Mouse (Mus musculus): ENCODE measurements at regions not wholly inside any gene's neighbourhood (a gene's known extent, or its start where the extent isn't known, plus 50 kb on each side); places are given as distances from the start of the nearest gene placed in this dataset.

DNA sequence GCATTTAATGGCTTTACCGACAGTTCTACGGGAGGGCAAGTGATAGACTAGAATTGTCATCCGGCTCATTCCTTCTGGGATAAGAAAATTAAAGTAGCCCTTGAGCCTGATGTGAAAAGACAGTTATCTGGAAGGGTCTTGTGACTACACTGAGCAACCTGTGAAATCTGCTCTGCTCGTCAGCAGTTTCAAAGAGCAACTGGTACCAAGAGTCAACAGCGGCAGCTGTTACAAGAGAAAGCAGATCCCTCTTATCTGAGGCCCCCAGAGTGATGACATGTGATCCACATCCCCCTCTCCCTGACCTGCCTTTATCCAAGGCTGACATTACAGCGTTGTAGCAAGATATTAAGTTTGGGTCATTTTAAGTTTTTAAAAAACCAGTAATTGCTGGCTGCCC is 52.6 kb upstream of the Unc13c start:
- no peak for TF ChIP-seq CTCF (IDR thresholded peaks at IDR 0.05)
- no peak for DNase-seq (ENCODE audit: extremely low spot score in 1 of 2, low spot score in 2 of 2)
- no peak overlapping the region for H3K27ac ChIP-seq
- intact Hi-C loops (cut with DNase I): no loop called here
- no peak overlapping the region for H3K4me3 ChIP-seq

DNA sequence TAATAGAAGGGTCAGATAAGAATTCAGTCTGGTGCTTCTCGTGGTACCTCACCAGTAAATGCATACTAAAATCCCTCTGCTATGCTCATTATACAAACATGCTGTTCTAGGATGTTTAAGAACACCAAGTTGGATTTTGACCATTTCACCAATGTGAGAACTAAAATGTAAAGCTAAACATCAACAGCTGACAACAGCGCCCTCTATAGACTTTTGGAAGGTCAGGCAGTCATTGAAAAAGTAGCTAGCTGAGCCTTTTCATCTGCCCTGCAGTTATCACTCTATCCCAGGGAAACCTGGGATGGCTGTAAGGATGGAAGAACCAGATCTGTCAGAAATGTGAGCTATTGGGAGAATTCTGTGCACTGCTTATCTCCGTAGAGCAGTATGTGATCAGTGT is 55.2 kb upstream of the Unc13c start:
- Histone ChIP-seq H3K4me3 (no peak overlapping the region), H3K27ac (no peak overlapping the region)
- no peak; the same call in 1 of the 2 replicates for TF ChIP-seq CTCF (IDR thresholded peaks at IDR 0.05)
- intact Hi-C loops (cut with DNase I): no loop called here
- DNase-seq (ENCODE audit: extremely low spot score in 1 of 2, low spot score in 2 of 2): no peak

DNA sequence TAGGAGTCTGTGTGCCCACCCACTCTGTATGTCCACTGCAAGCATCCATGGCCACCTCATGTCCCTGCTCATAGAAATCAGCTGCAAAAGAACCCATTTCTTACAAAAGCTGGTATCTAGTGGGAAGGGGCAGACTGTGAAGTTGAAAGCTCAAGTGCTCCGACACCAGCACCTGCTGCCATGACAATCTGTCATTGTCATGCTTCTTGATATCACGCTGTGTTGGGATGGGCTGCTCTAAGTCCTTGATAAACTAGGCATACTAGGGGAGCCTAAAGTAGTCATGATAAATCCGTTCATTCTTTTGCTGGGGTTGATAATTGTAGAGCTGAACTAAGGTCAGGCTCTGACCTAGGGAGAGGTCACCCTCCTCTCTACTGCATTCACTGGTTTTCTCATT is 57.4 kb upstream of the Unc13c start:
- TF ChIP-seq CTCF (IDR thresholded peaks at IDR 0.05): no peak
- intact Hi-C loops (cut with DNase I): no loop called here
- H3K4me3 ChIP-seq: no peak overlapping the region

DNA sequence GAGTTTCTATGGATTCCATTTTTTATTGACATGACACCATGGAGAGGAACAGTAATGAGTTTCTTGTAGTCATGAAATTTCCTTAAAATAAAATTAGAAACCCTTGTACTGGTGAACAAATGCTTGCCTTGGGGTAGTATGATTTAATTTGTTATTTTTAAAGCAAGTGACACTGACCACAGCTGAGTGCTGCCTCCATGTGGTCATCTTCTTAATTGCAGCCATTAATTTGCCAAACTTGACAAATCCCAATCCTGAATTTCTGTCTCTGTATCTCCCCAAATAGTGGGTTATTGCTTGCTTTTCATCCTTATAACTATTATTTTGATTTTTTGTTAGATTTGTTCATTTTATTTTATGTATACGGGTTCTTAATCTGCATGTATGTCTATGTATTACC is 59.7 kb upstream of the Unc13c start:
- TF ChIP-seq CTCF (IDR thresholded peaks at IDR 0.05): peak; percentile 73
- no peak overlapping the region for H3K27ac ChIP-seq
- DNase-seq (ENCODE audit: extremely low spot score in 1 of 2, low spot score in 2 of 2): peak in 1 of 2 experiments; percentile 14
- no peak overlapping the region for H3K4me3 ChIP-seq
- intact Hi-C loops (cut with DNase I): no loop called here

More for the DNA sequence above, 57.4 kb upstream of the Unc13c start:
- DNase-seq (ENCODE audit: extremely low spot score in 1 of 2, low spot score in 2 of 2): no peak
- no peak overlapping the region for H3K27ac ChIP-seq

DNA sequence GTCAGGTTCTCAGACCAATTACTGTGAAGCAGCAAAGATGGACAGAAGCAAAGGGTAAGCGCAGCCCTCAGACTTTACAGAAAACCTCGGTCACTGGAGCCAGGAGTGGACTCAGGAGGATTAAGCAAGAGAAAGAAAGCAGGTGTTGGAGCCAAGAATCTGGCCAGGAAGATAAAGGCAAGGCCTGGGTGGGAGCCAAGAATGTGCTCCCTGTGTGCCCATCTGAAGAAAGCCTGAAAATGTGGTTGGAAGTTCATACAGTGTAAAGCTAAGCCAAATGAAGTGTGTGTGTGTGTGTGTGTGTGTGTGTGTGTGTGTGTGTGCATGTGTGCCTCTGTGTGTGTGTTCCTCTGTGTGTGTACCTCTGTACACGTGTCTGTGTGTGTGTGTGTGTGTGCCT is 64.2 kb upstream of the Wdr72 start:
- no peak overlapping the region for H3K27ac ChIP-seq
- intact Hi-C loops (cut with DNase I): loop anchor here (1.0 kb wide), 1 partner anchor 13 kb away; no protein-coding TSS in a partner anchor
- no peak for DNase-seq (ENCODE audit: extremely low spot score in 1 of 2, low spot score in 2 of 2)
- TF ChIP-seq CTCF (IDR thresholded peaks at IDR 0.05): no peak
- no peak overlapping the region for H3K4me3 ChIP-seq

DNA sequence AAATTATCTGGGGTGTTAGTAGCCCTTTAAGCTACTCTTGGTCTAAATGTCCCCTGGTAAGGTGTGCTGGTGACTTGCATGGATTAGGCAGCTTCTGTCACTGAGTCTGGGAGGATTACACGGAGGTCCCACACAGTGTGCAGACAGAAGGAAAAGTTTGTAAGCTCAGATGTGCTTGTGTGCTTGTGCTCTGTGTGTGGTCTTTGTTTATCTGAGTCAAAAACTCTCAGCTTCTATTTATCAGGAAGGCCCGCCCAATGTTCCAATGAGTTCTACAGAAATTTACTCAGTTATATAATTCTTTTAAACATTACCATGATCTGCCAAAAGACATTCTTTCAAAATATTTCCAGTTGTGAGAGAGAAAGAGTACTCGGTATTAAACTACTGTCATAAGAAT is 60.4 kb upstream of the Wdr72 start:
- no peak overlapping the region for H3K4me3 ChIP-seq
- intact Hi-C loops (cut with DNase I): no loop called here
- TF ChIP-seq CTCF (IDR thresholded peaks at IDR 0.05): no peak
- H3K27ac ChIP-seq: no peak overlapping the region
- no peak for DNase-seq (ENCODE audit: extremely low spot score in 1 of 2, low spot score in 2 of 2)

DNA sequence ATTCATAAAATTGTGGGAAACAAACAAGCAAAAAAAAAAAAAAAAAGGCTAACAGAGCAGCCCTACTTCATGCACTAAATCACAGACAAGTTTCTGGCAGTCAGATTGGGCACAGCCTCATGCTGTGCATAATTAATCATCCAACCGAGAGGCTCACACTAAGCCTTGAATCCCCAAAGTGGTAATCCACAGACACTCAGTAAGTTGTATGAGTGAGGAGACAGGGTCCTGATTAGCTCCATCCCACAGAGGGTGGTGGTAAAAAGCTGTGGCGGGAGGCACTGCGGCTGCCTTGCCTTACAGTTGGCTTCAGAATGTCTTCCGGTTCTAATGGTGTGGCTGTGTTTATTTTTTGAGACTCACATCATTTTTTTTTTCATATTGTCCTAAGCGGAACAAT is 53.4 kb upstream of the Wdr72 start:
- intact Hi-C loops (cut with DNase I): no loop called here
- no peak for TF ChIP-seq CTCF (IDR thresholded peaks at IDR 0.05)
- no peak overlapping the region for H3K27ac ChIP-seq
- no peak overlapping the region for H3K4me3 ChIP-seq
- DNase-seq (ENCODE audit: extremely low spot score in 1 of 2, low spot score in 2 of 2): no peak

DNA sequence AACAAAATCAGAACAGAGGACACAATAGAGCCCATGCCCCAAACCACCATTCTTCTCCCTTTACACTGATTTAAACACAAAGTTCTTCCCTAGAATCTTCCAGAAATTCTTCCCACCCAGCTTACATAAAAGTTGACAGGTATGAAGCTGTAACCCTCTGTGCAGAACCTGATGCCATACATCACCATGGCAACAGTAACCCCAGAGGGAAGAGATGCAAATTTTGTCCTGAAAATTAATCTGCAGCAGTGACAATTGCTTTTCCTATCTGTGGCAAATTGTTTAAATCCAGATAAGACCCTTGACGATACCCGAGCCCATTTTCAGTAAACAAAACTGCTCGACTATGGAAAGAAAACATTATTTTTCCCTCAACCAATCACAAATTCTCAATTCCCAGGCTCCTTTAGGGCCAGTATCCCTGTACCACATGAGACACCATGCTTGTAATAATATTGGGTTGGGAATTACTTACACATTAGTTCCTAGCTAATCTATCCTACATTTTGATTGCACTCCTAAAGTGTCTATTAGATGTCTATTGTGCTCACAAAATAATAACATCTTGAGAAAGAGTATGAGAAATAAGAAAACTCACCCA is 52.6 kb upstream of the Wdr72 start:
- intact Hi-C loops (cut with DNase I): no loop called here
- H3K27ac ChIP-seq: no peak overlapping the region
- DNase-seq (ENCODE audit: extremely low spot score in 1 of 2, low spot score in 2 of 2): no peak
- H3K4me3 ChIP-seq: no peak overlapping the region
- TF ChIP-seq CTCF (IDR thresholded peaks at IDR 0.05): no peak

DNA sequence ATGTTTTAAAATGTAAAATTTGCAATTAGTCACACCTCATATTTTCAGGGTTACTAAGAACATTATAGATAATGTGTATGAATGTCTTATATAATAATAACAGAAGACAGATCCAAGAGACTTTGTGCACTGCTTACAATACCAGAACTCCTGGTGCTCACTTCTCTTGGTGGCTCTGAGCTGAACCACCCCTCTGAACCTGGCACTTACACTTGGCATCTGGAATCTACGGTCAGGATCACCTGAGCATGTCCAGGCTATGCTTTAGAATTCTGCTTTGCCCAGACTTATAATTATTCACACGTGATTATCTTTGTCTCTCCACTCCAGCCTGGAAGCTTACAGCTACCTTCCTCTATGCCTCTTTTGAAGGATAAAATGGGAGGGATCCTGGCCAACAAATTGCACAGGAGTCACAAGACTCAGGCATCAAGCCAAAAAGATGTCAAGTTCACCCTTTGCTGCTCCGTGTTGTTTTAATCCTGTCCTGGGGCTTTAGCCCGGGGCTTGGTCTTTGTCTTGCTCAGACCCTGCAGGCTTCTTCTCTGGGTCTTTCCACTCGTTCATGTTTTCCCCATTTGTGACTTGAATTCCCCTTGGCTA is 51.8 kb upstream of the Wdr72 start:
- Histone ChIP-seq H3K4me3 (no peak overlapping the region), H3K27ac (no peak overlapping the region)
- no peak for DNase-seq (ENCODE audit: extremely low spot score in 1 of 2, low spot score in 2 of 2)
- TF ChIP-seq CTCF (IDR thresholded peaks at IDR 0.05): no peak
- intact Hi-C loops (cut with DNase I): no loop called here
